Mouse (Mus musculus) MEL (cell line): ENCODE measurements around the gene Rad51b. TPM values are rescaled to one million over a fixed set of nuclear protein-coding genes. Genes with fewer than 3 reads are reported as not detected.

Experiments
- DNase-seq: peaks from one replicate; pipeline ENCODE4 v3.0.0; 2011; ENCODE audit warnings: low read depth, low spot score
- H3K27ac ChIP-seq: 2 replicates; pipeline ENCODE4 v1.5.1; 2012; ENCODE audit warnings: low read depth, mild to moderate bottlenecking, control low read depth, low read length, moderate library complexity; ENCODE audit not compliant: control insufficient read depth
- H3K27me3 ChIP-seq, 2 experiments: fragments of 150-350 bp in 1 of 2; sonication (generic) in 1 of 2; 2 replicates each; pipeline ENCODE4 v1.6.1; 2012; ENCODE audit warnings: low read length in 2 of 2, mild to moderate bottlenecking in 2 of 2, improper control_type of control experiment in 1 of 2, moderate library complexity in 1 of 2; ENCODE audit not compliant: insufficient read depth in 2 of 2, control insufficient read depth in 1 of 2
- H3K36me3 ChIP-seq, 2 experiments: 2 replicates each; pipeline ENCODE4 v1.6.1; 2012 to 2014; ENCODE audit warnings: low read length in 2 of 2, improper control_type of control experiment in 1 of 2, inconsistent platforms in 1 of 2, mild to moderate bottlenecking in 1 of 2; ENCODE audit not compliant: insufficient read depth in 2 of 2, control insufficient read depth in 1 of 2
- H3K4me1 ChIP-seq, 2 experiments: fragments of 150-350 bp in 1 of 2; sonication (generic) in 1 of 2; 2 replicates each; pipeline ENCODE4 v1.6.1; 2012; ENCODE audit warnings: low read length in 2 of 2, improper control_type of control experiment in 1 of 2, mild to moderate bottlenecking in 1 of 2; ENCODE audit not compliant: insufficient read depth in 2 of 2, control insufficient read depth in 1 of 2
- H3K4me3 ChIP-seq, 2 experiments: fragments of 150-350 bp in 1 of 2; sonication (generic) in 1 of 2; 2 replicates each; pipeline ENCODE4 v1.5.1; 2012; ENCODE audit warnings: low read depth in 2 of 2, low read length in 2 of 2, mild to moderate bottlenecking in 2 of 2, moderate library complexity in 2 of 2, control low read depth in 1 of 2, improper control_type of control experiment in 1 of 2; ENCODE audit not compliant: control insufficient read depth in 1 of 2, insufficient read depth in 1 of 2
- H3K79me2 ChIP-seq: 2 replicates; pipeline ENCODE4 v1.6.1; 2012; ENCODE audit warnings: mild to moderate bottlenecking, low read length, moderate library complexity; ENCODE audit not compliant: control insufficient read depth, poor library complexity, insufficient read depth
- H3K9ac ChIP-seq: 2 replicates; pipeline ENCODE4 v1.6.1; 2012; ENCODE audit warnings: low read depth, mild to moderate bottlenecking, control low read depth, low read length, moderate library complexity; ENCODE audit not compliant: control insufficient read depth, poor library complexity, severe bottlenecking
- H3K9me3 ChIP-seq: fragments of 150-350 bp; sonication (generic); replicated peaks from 2 replicates; pipeline ENCODE4 v1.6.1; 2012; ENCODE audit warnings: mild to moderate bottlenecking, low read length, improper control_type of control experiment, moderate library complexity; ENCODE audit not compliant: insufficient read depth
- BHLHE40 ChIP-seq: IDR thresholded peaks from 2 replicates; pipeline ENCODE4 v1.6.1; 2012; ENCODE audit warnings: low read depth, mild to moderate bottlenecking, inconsistent platforms, low read length, improper control_type of control experiment, borderline replicate concordance
- CHD1 ChIP-seq: IDR thresholded peaks from 2 replicates; pipeline ENCODE4 v1.6.1; 2012; ENCODE audit warnings: low read depth, mild to moderate bottlenecking, inconsistent platforms, low read length, improper control_type of control experiment
- CHD2 ChIP-seq: IDR thresholded peaks from 2 replicates; pipeline ENCODE4 v1.6.1; 2011; ENCODE audit warnings: low read length, improper control_type of control experiment
- CTCF ChIP-seq, 3 experiments: IDR thresholded peaks in 2 of 3; conservative IDR thresholded peaks in 1 of 3; 2 replicates each; pipeline ENCODE4 v1.5.1; 2011 to 2012; ENCODE audit warnings: low read length in 3 of 3, low read depth in 2 of 3, mild to moderate bottlenecking in 2 of 3, improper control_type of control experiment in 1 of 3, inconsistent platforms in 1 of 3, mixed read lengths in 1 of 3, moderate library complexity in 1 of 3; ENCODE audit not compliant: control insufficient read depth in 1 of 3, insufficient read depth in 1 of 3, poor library complexity in 1 of 3, severe bottlenecking in 1 of 3
- E2F4 ChIP-seq: IDR thresholded peaks from 2 replicates; pipeline ENCODE4 v1.6.1; 2011; ENCODE audit warnings: low read depth, low read length, improper control_type of control experiment, borderline replicate concordance
- ELF1 ChIP-seq: IDR thresholded peaks from 2 replicates; pipeline ENCODE4 v1.6.1; 2014; ENCODE audit warnings: low read depth, mild to moderate bottlenecking, inconsistent platforms, low read length, improper control_type of control experiment, moderate library complexity
- EP300 ChIP-seq, 2 experiments: IDR thresholded peaks; 2 replicates each; pipeline ENCODE4 v1.6.1; 2011; ENCODE audit warnings: improper control_type of control experiment in 2 of 2, low read length in 2 of 2, low read depth in 1 of 2, mild to moderate bottlenecking in 1 of 2
- GABPA ChIP-seq: IDR thresholded peaks from 2 replicates; pipeline ENCODE4 v1.6.1; 2012; ENCODE audit warnings: low read depth, mild to moderate bottlenecking, inconsistent platforms, low read length, improper control_type of control experiment, moderate library complexity
- JUND ChIP-seq: IDR thresholded peaks from 2 replicates; pipeline ENCODE4 v1.6.1; 2011; ENCODE audit warnings: low read depth, mild to moderate bottlenecking, improper control_type of control experiment, low read length
- KAT2A ChIP-seq: conservative IDR thresholded peaks from 2 replicates; pipeline ENCODE4 v1.6.1; 2012; ENCODE audit warnings: low read depth, low read length, improper control_type of control experiment, inconsistent platforms
- MAFK ChIP-seq: IDR thresholded peaks from 2 replicates; pipeline ENCODE4 v1.6.1; 2011; ENCODE audit warnings: low read depth, mild to moderate bottlenecking, low read length, improper control_type of control experiment, borderline replicate concordance
- MXI1 ChIP-seq: IDR thresholded peaks from 2 replicates; pipeline ENCODE4 v1.6.1; 2011; ENCODE audit warnings: mild to moderate bottlenecking, low read depth, low read length, improper control_type of control experiment
- MYC ChIP-seq: IDR thresholded peaks from 2 replicates; pipeline ENCODE4 v1.6.1; 2011; ENCODE audit warnings: low read depth, mild to moderate bottlenecking, low read length, improper control_type of control experiment, moderate library complexity
- NELFE ChIP-seq: IDR thresholded peaks from 2 replicates; pipeline ENCODE4 v1.6.1; 2011; ENCODE audit warnings: low read depth, low read length, improper control_type of control experiment
- NRF1 ChIP-seq: IDR thresholded peaks from 2 replicates; pipeline ENCODE4 v1.6.1; 2014; ENCODE audit warnings: low read depth, mild to moderate bottlenecking, inconsistent platforms, low read length, improper control_type of control experiment, moderate library complexity; ENCODE audit not compliant: poor library complexity, insufficient read depth, severe bottlenecking
- POLR2A ChIP-seq, 2 experiments: IDR thresholded peaks; 2 replicates each; pipeline ENCODE4 v1.6.1; 2011 to 2012; ENCODE audit warnings: low read length in 2 of 2, mild to moderate bottlenecking in 2 of 2, control low read depth in 1 of 2, improper control_type of control experiment in 1 of 2, low read depth in 1 of 2, moderate library complexity in 1 of 2; ENCODE audit not compliant: control insufficient read depth in 1 of 2, insufficient read depth in 1 of 2, poor library complexity in 1 of 2
- POLR2AphosphoS5 ChIP-seq: IDR thresholded peaks from 2 replicates; pipeline ENCODE4 v1.6.1; 2012; ENCODE audit warnings: low read depth, borderline replicate concordance, mild to moderate bottlenecking, inconsistent platforms, low read length, moderate library complexity, mixed read lengths
- RCOR1 ChIP-seq: IDR thresholded peaks from 2 replicates; pipeline ENCODE4 v1.6.1; 2012; ENCODE audit warnings: low read depth, mild to moderate bottlenecking, inconsistent platforms, low read length, improper control_type of control experiment
- SIN3A ChIP-seq: IDR thresholded peaks from 2 replicates; pipeline ENCODE4 v1.6.1; 2012; ENCODE audit warnings: low read length, improper control_type of control experiment, inconsistent platforms
- SMC3 ChIP-seq: IDR thresholded peaks from 2 replicates; pipeline ENCODE4 v1.6.1; 2011; ENCODE audit warnings: low read depth, low read length, improper control_type of control experiment
- TAL1 ChIP-seq: IDR thresholded peaks from 2 replicates; pipeline ENCODE4 v1.6.1; 2012; ENCODE audit warnings: mild to moderate bottlenecking, inconsistent platforms, low read length, moderate library complexity, mixed read lengths
- TBP ChIP-seq: IDR thresholded peaks from 2 replicates; pipeline ENCODE4 v1.8.0; 2011; ENCODE audit warnings: low read depth, low read length, improper control_type of control experiment
- TCF12 ChIP-seq: IDR thresholded peaks from 2 replicates; pipeline ENCODE4 v1.6.1; 2014; ENCODE audit warnings: low read depth, mild to moderate bottlenecking, inconsistent platforms, low read length, improper control_type of control experiment, moderate library complexity
- ZC3H11A ChIP-seq: IDR thresholded peaks from 2 replicates; pipeline ENCODE4 v1.6.1; 2012; ENCODE audit warnings: low read depth, mild to moderate bottlenecking, inconsistent platforms, low read length, improper control_type of control experiment
- ZKSCAN1 ChIP-seq: IDR thresholded peaks from 2 replicates; pipeline ENCODE4 v1.6.1; 2012; ENCODE audit warnings: low read depth, mild to moderate bottlenecking, inconsistent platforms, low read length, improper control_type of control experiment, moderate library complexity
- ZNF384 ChIP-seq: IDR thresholded peaks from 2 replicates; pipeline ENCODE4 v1.6.1; 2012; ENCODE audit warnings: low read depth, mild to moderate bottlenecking, inconsistent platforms, low read length, improper control_type of control experiment
- polyA plus RNA-seq, 2 experiments: library from polyadenylated mRNA; stranded (reverse) in 1 of 2; unstranded in 1 of 2; fragments of >175 nt in 1 of 2; fragments of >200 nt in 1 of 2; gene quantifications; 2 replicates each; pipeline versions ENCODE4 v1.2.1 to v1.2.4; 2012; ENCODE audit warnings: low replicate concordance in 2 of 2, low read depth in 1 of 2; ENCODE audit not compliant: insufficient read length in 2 of 2, insufficient read depth in 1 of 2, missing spikeins in 1 of 2
- total RNA-seq: library from RNA; depleted of rRNA; stranded (reverse); fragments of 300-350 nt; gene quantifications from 2 replicates; pipeline ENCODE4 v1.2.3, GENCODE M21; 2012

Rad51b gene
- total and polyA plus RNA-seq, 3 experiments, result 3.6 to 5.7 TPM; not detected in 1

DNA sequence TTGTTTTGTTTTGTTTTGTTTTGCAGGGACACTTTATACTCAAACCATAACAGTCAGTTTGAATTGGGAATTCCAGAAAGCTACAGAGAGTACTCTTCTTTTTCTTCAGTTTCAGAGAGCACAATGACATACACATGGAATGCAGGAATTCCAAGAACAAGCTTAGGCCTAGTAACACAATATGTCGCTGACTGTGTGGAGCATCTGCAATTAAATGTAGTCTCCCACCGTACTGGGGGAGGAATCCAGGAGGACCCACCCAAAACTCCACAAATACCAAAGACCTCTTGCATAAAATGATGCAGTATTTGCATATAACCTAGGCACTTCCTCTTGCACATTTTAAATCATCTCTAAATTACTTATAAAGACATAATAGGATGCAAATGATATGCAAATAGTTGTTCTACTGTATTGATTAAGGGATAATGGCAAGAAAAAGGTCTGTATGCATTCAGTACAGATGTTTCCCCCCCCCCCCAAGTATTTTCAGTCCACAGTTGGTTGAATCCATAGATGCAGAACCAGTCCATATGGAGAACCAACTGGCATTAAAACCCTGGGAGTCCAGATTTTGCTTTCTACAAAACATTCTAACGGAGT is 398.9 kb downstream of the Rad51b start:
- Histone ChIP-seq H3K79me2 (no peaks in the 10 kb centered on the region), H3K27me3 (no peaks in the 10 kb centered on the region), H3K27ac (no peak overlapping the region), H3K4me3 (no peak overlapping the region), H3K9ac (no peak overlapping the region), H3K36me3 (no peaks in the 10 kb centered on the region), H3K9me3 (no peaks in the 10 kb centered on the region), H3K4me1 (no peaks in the 10 kb centered on the region)
- no peak for DNase-seq
- TF ChIP-seq MXI1, result no peak
- TF ChIP-seq POLR2AphosphoS5, result no peak
- TF ChIP-seq ZNF384, result no peak
- TF ChIP-seq ELF1, result no peak
- TF ChIP-seq NELFE, result no peak
- no peak for TF ChIP-seq ZC3H11A
- no peak for TF ChIP-seq NRF1
- no peak for TF ChIP-seq RCOR1
- no peak for TF ChIP-seq GABPA
- no peak for TF ChIP-seq KAT2A
- TF ChIP-seq SIN3A, result no peak
- no peak for TF ChIP-seq BHLHE40
- no peak for TF ChIP-seq ZKSCAN1
- no peak for TF ChIP-seq MYC
- TF ChIP-seq EP300 (IDR thresholded peaks at IDR 0.05; ENCODE audit: low read depth in 1 of 2, low read length in 2 of 2), result no peak
- TF ChIP-seq TCF12, result no peak
- TF ChIP-seq E2F4, result no peak
- TF ChIP-seq MAFK, result no peak
- TF ChIP-seq TBP, result no peak

DNA sequence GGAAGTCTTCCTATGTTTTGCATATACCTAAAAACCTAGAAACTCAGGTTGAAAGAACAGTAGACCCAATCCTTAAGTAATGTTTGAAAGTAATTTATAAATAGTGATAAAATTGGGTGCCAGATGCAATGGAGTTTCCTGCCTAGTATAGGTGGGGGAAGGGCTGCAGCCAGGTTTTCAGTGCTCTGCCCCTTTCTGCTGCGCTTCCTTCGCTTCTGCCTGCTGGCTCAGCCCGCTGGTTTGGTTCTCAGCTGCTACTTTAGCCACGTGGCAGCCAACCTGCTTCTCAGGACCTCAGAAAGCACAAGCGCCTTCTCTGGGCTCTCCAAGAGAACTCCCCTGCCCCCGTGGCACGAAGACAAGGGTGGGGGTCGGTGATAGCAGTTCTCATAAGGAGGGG is 406.5 kb downstream of the Rad51b start:
- TF ChIP-seq ELF1 (no peak), POLR2A (IDR thresholded peaks at IDR 0.05; ENCODE audit: control insufficient read depth in 1 of 2, insufficient read depth in 1 of 2, low read depth in 1 of 2, low read length in 2 of 2, poor library complexity in 1 of 2) (no peak), TAL1 (no peak), ZC3H11A (no peak), SIN3A (no peak), TCF12 (no peak), JUND (no peak), GABPA (no peak), CTCF (IDR thresholded peaks at IDR 0.05 in 2 of 3, conservative IDR thresholded peaks at IDR 0.05 in 1 of 3; ENCODE audit: control insufficient read depth in 1 of 3, insufficient read depth in 1 of 3, low read depth in 2 of 3, low read length in 3 of 3, poor library complexity in 1 of 3, severe bottlenecking in 1 of 3) (no peak), SMC3 (no peak), E2F4 (no peak), CHD1 (no peak), KAT2A (no peak), CHD2 (no peak)
- DNase-seq, result no peak
- H3K4me3 ChIP-seq, result no peak overlapping the region

More for the DNA sequence above, 406.5 kb downstream of the Rad51b start:
- Histone ChIP-seq H3K9ac (no peak overlapping the region), H3K4me1 (no peaks in the 10 kb centered on the region), H3K79me2 (no peaks in the 10 kb centered on the region), H3K27me3 (no peaks in the 10 kb centered on the region), H3K9me3 (no peaks in the 10 kb centered on the region), H3K36me3 (no peaks in the 10 kb centered on the region), H3K27ac (no peak overlapping the region)
